Mouse (Mus musculus) large intestine, adult 2 months (tissue): Measurements from ENCODE around the gene BC016579. TPM values are rescaled to one million over a fixed set of nuclear protein-coding genes. Genes with fewer than 3 reads are reported as not detected.

Experiments
- DNase-seq: peaks from one replicate; pipeline ENCODE4 v3.0.0-alpha.2; 2012; ENCODE audit warnings: low read depth, low spot score
- WGBS: fragments of 180-500 bp; shearing (Covaris S2); methylation state at CpG from one replicate; pipeline ENCODE4 v1.1.7; 2018; 5-methylcytosine and 5-hydroxymethylcytosine counted together
- polyA plus RNA-seq: library from polyadenylated mRNA; depleted of rRNA; stranded (reverse); fragments of >200 nt; gene quantifications from 2 replicates; pipeline ENCODE4 v1.2.3, GENCODE M21; 2012; rRNA removed

The BC016579 gene
- polyA plus RNA-seq = 3.0 and 4.8 TPM in 2 replicates

- no peak for DNase-seq
- 9% methylated on average over 20 of the region's 20 CpGs for WGBS
Observed at GRCm38 (mm10) chr16:45653934-45654332, at the start of gene BC016579. BC016579 (minus strand) TSS chr16:45654068.

- DNase-seq = no peak
- 56% methylated on average over 5 of the region's 5 CpGs for WGBS
Observed at GRCm38 (mm10) chr16:45699301-45699700, 45.4 kb upstream of the BC016579 start.

- WGBS = 76% methylated on average over 6 of the region's 6 CpGs
- no peak for DNase-seq
Observed at GRCm38 (mm10) chr16:45697996-45698395, 44.1 kb upstream of the BC016579 start.

DNA sequence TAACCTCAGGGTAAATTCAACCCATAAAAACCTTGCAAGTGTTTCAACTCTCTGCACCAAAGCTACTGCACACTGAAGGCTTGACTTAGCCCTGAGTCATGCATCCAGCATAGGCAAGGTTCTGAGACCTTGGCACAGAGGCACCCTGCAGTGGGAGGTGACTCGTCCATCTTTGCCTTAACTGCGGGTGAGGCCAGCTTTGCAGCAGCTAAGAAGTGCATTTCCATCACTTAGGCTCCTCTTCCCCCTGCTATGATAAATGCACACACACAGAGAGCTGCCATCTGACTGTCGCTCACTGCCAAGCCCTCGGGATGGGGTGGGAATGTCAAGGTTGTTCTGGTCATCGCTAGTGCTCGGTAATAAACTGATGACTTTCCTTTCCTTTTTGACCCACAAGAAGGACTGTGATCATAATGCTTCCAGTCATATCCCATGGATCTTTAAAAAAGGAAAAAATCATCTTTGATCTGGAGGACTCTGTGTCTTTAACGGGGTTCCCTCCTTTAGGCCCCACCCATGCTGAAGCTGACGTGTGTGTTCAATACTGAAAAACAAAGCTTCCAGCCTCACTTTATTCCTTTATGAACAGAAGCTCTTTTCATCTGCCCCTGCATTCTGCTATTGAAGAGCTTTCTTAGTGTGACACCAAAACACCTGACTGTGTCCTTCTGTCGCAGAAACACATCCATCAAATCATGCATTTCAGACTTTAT, 41.7 kb upstream of the BC016579 start:
- DNase-seq = no peak
- WGBS = 68% methylated on average over 9 of the region's 9 CpGs

DNA sequence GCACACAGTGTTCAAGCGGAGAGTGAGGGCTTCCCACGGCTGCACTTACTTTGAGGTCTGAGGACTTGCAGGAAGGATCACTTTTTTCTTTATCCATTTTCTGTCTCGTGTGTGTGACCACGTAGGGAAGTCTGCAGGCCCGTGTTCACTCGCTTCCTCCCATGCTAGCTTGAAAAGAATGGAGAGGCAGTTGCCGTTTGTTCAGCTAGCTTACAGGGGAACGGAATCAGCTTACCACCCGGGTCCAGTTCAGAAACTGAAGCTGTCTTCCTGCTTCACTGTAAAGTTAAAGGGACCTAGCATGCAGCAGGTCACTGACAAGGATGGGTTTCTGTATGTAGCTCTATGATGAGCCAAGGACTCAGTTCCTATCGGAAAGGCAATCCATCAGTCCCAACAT, 39.7 kb upstream of the BC016579 start, which contains the start of gene Tmprss7:
Gene Tmprss7, minus strand, starts transcription at position 101 of the 400 bp plus-strand sequence.
- 74% methylated on average over 10 of the region's 10 CpGs for WGBS

DNA sequence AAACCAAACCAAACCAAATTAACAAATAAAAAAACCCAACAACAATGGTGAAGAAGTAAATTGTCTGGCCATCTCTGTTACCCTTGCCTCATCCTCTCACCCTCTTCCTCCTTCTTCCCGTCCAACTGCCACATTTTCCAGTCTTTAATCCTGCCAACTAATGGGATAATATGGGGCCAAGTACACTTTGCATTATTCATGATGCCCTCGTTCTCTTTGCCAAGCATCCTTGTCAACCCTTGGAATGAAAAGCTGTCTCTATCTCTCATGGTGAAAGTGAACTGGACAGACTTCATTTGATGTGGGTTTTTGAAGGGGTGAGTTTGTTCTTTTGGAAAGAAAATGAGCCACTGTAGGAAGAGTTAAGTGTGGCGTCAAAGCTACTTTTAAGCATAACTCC, 39.0 kb upstream of the BC016579 start:
- 81% methylated on average over 3 of the region's 3 CpGs for WGBS
- no peak for DNase-seq

More for the DNA sequence above, 39.7 kb upstream of the BC016579 start, which contains the start of gene Tmprss7:
- DNase-seq = no peak

DNA sequence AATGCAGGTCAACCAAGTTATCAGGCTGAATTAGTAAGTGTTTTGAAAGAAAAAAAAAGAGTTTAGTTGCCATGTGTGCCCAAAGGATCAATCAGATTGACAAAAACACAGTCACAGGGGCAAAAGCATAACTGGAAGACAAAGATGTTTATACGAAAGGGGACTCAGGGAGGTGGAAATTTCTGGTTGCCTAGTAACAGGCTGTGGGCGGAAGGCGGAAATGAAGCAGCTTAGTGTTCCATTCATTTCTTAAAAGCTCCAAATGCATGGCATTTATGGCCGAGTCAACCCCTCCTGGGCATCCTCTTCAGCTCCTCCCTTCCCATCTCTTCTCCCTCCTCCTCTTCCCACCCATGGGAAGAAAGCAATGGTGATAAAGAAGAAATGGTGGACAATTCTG, 36.3 kb upstream of the BC016579 start:
- DNase-seq = no peak
- WGBS = 46% methylated on average over 4 of the region's 4 CpGs

DNA sequence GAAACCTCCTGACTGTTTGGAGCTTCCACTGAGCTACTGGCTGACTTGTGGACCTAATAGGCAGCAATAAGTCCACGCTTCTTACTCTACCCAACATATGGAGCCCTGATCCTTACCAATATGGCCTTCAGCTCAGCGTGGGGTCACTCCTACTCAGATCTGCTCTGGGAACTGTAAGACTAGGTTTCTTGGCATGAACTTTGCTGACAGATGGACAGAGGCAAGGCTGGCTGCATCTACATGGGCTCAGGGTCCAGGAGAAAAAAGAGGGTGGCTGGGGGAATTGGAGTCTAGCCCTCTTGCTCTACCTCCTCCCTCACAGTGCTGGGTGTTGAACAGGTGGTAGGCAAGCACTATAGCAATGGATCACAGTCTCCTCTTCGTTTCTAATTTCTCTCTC, 33.0 kb upstream of the BC016579 start:
- 76% methylated on average over 3 of the region's 3 CpGs for WGBS

DNA sequence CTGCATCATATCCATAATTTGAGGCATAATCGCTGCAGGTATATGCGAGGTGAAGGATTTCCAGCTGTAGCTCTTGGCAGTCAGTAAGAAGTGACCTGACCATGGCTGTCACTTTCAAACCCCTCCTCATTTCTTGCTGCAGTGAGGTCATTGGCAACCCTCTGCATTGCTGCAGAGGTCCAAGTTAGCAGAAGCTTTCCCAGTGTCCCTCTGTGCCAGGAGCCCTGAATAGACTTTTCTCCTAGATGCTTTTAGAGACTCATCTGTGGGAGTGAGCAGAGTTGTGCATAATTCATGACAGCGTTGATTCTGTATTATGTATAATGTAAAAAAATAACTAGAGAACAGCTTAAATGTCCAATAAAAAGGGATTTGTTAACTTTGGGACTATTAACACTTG, 31.4 kb upstream of the BC016579 start:
- DNase-seq = no peak
- WGBS = 69% methylated on average over 3 of the region's 3 CpGs

More for the DNA sequence above, 33.0 kb upstream of the BC016579 start:
- no peak for DNase-seq

GRCm38 (mm10) chr16:45684815-45685214, 30.9 kb upstream of the BC016579 start:
- no peak for DNase-seq
- WGBS = 13% methylated on average over 8 of the region's 8 CpGs

DNA sequence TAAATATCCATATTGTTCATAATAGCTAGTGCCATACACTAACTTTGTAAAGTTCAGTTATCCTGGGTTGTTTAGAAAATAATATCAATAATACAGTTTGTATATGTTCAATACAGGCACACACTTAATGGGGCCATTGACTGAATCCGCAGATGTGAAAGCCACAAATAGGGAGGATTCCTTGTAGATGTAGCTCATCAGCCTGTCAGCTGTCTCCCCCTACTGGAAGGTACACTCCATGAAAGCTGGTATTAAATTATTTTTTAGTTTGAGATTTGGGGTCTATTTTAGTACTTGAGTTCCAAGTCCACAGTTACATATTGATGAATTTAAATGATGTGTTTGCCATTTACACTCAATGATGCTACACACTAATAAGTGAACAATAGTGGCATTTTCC, 22.6 kb upstream of the BC016579 start:
- 9% methylated on average over 1 of the region's 1 CpGs for WGBS
- DNase-seq = no peak

DNA sequence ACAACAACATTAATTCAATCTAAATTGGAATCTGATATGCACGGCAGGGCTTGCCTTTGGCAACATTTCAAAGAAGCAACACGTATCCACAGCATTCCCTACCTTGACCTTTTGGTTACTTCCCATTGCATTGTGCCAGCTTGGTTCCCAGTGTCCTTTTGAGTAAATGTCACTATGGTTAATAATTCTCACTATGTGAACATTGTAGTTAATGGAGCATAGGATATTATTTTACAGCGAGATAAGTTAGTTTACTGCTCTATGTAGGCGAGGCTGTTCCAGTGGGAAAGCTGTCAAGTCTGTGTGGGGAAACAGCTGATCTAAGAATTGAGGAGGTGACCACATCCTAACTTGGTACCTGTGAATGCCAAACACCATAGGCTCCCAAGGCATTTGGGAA, 16.1 kb upstream of the BC016579 start:
- no peak for DNase-seq
- WGBS = 31% methylated on average over 4 of the region's 4 CpGs

DNA sequence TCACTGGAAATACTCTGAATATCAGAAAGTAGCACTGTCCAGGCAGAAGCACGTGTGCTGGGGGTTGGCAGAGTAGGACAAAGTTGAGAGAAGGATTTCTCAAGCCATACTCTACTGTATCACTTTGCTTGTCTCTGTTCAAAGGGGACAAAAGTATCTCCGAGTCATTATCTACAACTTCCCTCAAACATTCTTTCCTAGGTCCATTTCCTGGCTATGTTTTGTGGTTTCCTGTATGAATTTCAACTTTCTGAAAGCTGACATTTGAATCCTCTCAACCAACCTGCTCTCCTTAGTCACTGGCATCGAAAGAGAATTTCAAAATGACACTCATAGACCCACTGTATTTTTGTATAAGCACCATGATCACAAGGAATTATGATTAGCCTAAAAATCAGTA, 14.3 kb upstream of the BC016579 start:
- DNase-seq = no peak

DNA sequence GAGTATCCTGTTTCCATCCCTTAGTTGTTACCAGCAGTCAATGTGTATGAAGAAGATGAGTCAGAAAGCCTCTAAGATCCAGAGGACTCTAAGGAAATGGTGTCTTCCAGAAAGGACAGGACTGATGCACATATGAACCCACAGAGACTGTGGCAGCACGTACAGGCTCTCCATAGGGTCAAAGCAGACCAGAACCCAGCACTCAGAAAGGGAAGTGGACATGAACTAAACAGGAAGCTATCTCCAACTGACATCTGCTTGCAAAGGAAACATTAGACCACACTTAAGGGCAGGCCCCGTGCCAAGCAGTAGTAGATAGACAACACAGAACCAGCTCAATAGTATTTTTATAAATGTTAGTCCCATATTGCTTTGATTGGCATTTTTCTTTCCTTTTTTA, 12.3 kb upstream of the BC016579 start:
- WGBS = 53% methylated on average over 2 of the region's 2 CpGs
- DNase-seq = no peak

More for the DNA sequence above, 14.3 kb upstream of the BC016579 start:
- WGBS = 77% methylated on average over 3 of the region's 3 CpGs

GRCm38 (mm10) chr16:45662381-45662780, 8.5 kb upstream of the BC016579 start:
- no peak for DNase-seq

- no peak for DNase-seq
- WGBS = 74% methylated on average over 4 of the region's 4 CpGs
Observed at GRCm38 (mm10) chr16:45659596-45659995, 5.7 kb upstream of the BC016579 start.

DNA sequence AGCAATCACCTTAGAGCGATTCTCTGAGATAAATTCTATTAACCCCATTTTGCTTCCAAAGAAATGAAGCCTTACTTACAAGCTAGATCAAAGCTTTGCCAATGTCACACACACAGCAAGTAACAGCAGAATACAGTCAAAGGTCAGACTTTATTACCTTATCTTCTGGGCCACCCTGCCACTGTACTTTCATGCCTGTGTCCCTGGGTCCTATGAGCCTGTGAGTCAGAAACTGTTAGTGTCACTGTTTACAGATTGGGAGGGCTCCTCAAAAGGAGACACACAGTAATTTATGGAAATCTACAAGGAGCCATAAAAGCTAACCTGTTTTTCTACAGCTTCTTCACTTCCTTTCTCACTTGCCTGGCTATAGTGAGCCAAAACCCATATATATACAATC, 4.4 kb upstream of the BC016579 start:
- DNase-seq = peak; percentile 90
- 25% methylated on average over 1 of the region's 1 CpGs for WGBS

DNA sequence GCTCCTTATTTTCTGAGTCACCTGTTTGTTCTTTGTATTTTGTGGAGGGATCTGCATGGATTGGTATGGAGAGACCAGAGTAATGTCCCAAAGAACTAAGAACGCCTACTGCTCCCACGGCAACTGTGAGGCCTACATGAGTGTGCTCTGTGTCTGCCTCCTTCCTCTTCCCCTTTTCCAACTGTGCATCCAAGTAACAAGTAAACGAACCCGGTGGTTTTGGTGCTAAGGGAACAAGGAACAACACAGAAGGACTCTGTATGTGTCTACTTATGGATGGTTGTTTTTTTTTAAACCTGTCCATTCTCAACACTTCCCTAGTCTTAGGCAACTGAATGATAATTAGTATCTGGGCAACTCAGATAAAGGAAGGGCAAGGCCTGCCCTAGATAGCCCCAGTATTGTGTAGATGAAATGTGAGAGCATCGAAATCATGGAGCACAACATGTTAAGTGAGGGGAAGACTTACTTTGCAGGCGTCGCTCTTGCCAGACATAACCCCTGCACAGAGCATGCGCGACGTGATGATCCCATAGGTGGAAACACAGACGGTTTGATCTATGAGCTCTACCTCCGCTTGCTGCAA, 3.8 kb upstream of the BC016579 start:
- DNase-seq = no peak
- 39% methylated on average over 12 of the region's 12 CpGs for WGBS

DNA sequence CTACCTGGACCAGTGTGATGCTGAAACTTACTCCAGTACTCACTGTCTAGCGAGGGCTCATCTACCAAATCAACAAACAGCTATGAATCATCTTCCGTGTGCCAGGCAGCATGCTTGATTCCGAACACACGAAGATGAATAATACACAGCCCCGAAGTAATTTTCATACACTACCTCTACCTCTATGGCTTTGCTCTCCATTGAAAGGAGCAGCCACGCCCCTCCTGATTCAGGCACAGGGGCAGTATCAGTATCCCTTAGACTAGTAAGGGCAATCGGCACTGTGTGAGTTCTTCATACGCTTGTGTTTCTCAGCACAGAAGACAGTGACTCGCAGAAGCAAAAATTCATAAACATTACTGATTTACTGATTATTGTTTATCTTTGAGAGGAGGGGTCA, 597 bp upstream of the BC016579 start:
- DNase-seq = no peak
- 23% methylated on average over 9 of the region's 9 CpGs for WGBS

DNA sequence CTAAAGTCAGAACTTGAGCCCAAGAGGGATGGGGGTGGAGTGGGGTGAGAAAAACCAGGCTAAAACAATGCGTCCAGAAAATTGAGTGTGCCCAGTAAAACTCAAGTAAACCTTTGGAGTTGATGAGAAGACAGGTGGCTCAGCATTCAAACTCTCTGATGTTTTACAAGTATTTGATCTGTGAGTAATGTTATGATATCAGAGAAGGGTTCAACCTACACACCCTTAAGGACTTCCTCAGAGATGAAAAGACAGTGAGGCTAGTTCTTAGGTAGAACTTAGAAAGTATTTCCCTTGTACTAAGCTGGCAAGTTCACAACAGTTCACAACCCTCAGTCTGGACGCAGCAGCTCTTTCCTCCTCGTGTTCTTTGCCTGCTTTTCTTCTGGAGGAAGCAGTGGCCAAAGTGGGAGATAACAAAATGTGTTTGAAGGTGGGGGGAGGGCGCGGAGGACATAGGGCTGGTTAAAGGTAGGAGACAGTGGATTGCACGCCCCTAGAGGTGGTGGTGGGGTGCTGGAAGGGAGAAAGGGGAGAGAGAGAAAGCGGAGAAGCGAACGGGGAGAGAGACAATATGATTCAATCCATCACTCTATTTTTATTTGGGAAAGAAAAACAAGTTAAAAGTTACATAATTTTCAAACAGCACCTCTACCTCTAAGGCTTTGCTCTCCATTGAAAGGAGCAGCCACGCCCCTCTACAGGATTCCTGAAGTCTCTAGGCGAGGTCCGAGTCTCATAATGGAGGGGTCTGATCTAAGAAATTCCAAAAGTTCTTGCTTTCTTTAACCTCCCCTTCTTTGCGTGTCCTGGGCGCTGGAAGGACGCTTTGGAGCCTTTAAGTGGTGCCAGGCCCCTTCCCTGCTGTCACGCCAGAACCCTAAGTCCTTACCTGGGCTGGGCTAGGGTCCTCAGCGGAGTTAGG, 597 bp downstream of the BC016579 start:
- 11% methylated on average over 17 of the region's 17 CpGs for WGBS
- DNase-seq = no peak
